Mouse (Mus musculus) neutrophil, adult 5-6 weeks (primary cell): ENCODE results near the gene Pnp2. TPM values are rescaled to one million over a fixed set of nuclear protein-coding genes. Genes with fewer than 3 reads are reported as not detected.
A peak's percentile ranks its signal among the peaks of the same experiment; 100 is the strongest.
"Not testable (repeated sequence)": the region's sequence is repeated elsewhere in the genome, so short reads cannot be mapped to it uniquely, and the experiment has no call there.

Experiments used
- ATAC-seq: fragments of 151-379, 151-347 bp; 2 replicates; pipeline ENCODE4 v1.8.0; 2017; ENCODE audit warnings: mild to moderate bottlenecking, moderate TSS enrichment; ENCODE audit not compliant: insufficient number of reproducible peaks, poor library complexity, low FRiP score, severe bottlenecking; ENCODE audit errors: extremely low read depth
- total RNA-seq: library from RNA; stranded (forward); fragments of 200-1000 nt; gene quantifications from 2 replicates; pipeline ENCODE4 v1.2.3, GENCODE M21; 2017

The Pnp2 gene
- 1.4 TPM in 1 of 2 replicates, not detected in the other for total RNA-seq

DNA sequence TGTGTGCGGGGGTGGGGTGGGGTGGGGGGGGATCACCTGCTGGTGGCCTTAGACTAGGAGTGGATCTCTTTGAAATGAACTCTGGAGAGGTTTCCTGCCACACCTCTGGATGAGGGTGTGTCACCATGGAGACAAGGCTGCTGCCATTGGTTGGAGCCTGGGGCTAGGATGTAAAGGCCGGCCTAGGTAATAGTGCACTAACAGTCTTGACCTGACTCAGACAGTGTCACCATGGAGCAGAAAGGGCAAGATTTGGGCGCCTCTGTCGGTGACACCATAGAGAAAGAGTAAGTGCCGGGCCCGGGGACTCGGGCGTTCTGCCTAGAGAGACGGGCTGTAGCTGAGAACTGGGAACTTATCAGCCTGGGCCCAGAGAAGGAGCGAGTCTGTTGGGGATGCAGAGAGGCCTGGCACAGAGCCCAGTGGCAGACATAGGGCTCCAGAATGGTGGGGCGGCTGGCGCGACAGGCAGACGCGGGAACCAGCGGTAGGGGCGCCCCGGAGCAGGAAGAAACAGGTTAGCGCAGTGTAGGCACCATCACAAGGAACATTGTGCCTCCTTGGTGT, at the start of gene Pnp2:
Gene Pnp2, plus strand, starts transcription at position 51 of the 567 bp plus-strand sequence.
- peak; percentile 86 for ATAC-seq

DNA sequence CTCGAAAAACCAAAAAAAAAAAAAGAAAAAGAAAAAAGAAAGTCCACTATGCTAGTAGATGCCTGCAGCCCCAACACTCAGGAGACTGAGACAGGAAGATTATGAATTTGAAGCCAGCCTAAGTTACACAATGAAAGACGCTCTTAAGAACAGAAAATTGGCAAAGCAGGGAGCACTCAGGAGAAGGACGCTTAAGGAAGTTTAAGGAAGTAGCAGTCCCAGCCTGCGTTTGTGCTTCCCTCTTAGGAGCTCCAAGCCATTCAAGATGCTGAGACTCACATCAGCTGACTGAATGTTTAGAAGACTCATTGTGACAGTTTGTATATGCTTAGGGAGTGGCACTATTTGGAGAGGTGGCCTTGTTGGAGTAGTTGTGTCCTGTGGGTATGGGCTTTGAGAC, 47.7 kb upstream of the Pnp2 start:
- no peak for ATAC-seq

GRCm38 (mm10) chr14:50911356-50911755, 44.4 kb upstream of the Pnp2 start:
- no peak for ATAC-seq

GRCm38 (mm10) chr14:50923437-50923836, 32.4 kb upstream of the Pnp2 start:
- ATAC-seq: not testable (repeated sequence)

DNA sequence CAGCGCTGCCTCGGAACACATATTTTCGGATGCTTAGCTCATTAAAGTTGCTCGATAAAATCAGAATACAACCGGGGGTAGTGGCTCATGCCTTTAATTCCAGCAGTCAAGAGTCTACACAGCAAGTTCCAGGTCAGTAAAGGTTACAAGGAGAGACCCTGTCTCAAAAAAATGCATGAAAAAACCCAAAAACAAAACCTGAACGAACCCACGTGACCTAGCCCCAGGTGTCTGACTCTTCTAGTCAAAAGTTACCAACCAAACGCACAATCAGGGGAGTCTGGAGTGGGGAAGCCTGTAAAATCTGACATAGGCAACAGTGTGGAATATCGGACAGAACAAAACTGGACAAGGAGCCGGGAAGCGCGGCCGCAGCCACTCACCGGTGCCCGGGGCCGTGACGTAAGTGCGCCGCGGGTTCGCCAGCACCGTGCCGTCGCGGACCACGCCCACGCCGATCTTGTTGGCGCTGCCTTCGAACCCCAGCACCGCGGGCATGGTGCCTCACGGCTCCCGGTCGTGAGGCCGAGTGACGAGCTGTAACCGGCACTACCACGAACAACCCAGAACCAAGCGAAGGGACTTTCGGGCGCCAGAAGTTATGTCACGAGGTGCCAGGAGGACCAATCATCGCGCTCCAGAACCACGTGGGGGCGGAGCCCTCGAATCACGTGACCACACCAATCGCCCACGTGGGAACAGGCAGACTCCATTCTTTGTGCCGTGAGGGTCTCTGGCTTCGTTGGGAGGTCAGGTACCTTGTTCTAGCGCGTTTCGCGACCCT, 31.3 kb upstream of the Pnp2 start, which contains the start of the genes Osgep and Apex1:
Gene Osgep, minus strand, starts transcription at position 613 of the 784 bp plus-strand sequence.
Gene Apex1, plus strand, starts transcription at position 688 of the 784 bp plus-strand sequence.
- ATAC-seq: peak; percentile 93

- ATAC-seq: no peak
Observed at GRCm38 (mm10) chr14:50925111-50925920, 30.5 kb upstream of the Pnp2 start.

GRCm38 (mm10) chr14:50927366-50927765, 28.4 kb upstream of the Pnp2 start:
- no peak for ATAC-seq

DNA sequence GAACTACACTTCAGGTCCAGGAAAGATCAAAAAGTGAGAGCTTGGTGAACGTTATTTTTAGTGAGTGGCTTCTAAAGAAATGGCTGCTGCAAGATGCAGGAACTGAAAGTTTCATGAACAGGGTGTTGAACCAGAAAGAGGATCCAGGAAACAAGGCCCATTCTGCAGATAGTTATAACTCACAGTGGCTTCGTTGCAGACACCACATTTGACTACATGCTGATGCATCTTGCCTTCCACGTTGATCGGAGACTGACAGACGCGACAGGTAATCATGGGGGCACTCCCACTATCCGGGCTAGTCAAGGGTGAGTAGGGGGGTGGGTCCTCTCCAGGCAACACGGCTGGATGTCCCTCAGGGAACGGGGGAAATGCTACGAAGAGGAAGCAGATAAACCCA, 25.8 kb upstream of the Pnp2 start:
- ATAC-seq: no peak

DNA sequence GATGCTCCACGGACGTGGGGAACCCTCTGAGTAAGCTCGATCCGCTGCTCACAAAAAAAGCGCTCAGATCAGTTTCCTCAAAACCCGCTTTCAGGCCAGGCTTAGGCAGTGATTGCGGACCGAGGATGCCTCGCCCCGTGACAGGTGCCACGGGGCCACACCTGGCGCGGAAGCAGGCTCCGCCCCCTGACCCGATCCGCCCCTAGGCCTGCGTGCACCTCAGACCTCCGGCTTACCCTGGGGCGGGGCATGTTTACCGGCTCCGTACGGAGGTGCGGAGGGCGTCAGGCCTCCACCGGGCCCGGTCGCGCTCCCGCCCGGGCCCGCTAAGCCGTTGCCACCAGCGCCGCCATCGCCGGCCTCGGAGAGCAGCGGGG, 25.4 kb upstream of the Pnp2 start:
- ATAC-seq: peak; percentile 33

DNA sequence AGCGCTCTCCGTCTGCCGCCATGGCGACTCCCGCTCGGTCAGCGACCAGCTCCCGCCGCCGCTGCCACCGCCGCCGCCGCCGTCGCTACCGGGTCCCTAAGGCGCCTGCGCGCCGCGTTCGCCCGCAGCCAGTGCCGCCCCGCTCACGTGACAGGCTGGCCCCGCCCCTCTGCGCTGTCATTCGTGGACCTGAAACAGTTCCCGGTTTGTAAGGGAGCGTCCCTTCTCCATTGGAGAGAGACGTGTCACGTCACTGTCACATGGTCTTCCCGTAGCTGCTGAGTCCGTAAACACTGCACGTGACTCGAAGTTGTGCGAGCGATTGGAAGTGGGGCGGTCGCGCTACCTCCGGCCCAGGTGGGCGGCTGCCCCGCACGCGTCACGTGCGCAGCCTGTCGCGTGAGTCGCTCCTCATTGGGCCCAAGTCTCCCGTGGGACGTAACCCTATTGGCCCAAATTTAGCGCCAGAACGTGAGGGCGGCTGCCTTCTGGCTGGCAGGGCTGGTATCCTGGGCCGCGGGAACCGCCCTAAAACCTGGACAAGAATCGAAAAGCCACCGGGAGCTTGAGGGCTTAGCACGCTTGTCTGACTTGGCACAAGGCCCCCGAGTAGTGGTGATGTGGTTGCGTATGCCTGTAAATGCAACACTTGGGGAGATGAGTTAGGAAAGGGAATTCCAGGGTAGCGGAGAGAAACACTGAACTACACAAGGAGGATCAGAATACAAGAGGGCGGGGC, 24.9 kb upstream of the Pnp2 start, which contains the start of the genes Pip4p1 and Pnp:
Gene Pip4p1, minus strand, starts transcription at position 103 of the 739 bp plus-strand sequence.
Gene Pnp, plus strand, starts transcription at position 329 of the 739 bp plus-strand sequence.
- ATAC-seq: peak; percentile 94

DNA sequence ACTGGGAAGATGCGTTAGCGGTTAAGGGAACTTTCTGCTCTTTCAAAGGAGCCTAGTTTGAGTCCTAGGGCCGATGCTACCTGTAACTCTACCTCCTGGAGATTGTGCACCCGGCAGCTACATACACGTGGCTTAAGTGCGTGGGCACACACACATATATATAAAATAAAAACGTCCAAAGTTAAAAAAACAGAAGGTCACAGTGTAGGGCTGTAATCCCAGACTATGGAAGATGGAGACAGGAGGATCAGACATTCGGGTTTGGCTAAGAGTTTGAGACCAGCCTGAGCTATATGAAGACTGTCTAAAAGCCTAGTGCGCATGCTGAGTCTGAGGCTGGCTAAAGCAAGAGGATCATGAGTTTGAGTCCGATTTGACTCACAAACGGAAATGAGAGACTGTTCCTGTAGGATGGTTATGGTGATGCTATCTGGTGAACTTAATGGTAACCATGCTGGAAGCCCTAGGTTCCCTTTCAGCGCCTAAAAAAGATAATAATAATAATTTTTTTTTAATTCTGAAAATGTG, 24.2 kb upstream of the Pnp2 start:
- ATAC-seq: no peak

DNA sequence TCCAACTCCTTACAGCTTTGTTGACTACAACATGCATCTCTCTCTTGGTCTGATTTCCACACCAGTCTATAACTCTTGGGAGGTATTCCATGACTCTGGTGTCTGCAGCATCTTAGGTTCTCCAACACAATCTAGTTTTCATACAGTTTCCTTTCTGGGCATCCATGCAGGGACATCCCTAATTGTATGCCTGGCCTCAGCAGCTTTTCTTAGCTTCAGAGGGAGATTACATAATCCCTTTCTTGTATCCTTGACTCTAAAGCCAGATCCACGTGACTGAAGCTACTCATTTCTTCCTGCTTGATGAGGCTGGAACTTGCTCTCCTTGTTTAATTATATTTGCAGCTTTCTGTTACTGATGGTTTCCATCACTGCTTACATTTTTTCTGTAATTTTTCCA, 19.1 kb upstream of the Pnp2 start:
- no peak for ATAC-seq

DNA sequence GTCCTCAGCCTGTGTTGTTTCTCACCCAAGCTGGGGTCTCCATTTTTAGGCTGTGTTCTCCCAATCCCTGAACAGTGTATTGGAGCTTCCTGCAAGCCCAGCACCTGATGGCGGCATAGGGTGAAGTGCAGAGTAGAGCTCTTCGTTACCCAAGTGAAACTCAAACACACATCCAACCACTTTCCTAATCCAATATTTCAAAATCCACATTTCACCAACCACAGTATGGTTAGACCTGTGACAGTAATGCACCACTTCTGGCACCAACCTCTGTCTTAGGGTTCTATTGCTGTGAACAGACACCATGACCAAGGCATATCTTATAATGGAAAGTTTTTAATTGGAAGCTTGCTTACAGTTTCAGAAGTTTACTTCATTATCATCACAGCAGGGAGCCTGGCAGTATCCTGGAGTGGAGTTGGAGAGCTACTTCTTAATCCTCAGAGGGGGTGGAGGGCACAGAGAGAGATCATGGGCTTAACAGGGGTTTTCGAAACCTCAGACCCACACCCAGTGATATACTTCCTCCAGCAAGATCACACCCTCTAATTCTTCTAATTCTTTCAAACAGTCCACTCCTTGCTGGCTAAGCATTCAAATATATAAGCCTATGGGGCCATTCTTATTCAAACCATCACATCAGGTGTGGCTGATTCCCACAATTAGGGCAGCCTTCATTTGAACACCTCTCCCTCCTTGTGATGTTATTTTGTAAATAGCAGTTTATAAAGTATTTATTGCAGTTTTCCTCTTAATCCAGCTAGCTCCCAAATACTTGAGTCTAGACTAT, 17.5 kb upstream of the Pnp2 start:
- ATAC-seq: no peak

GRCm38 (mm10) chr14:50938940-50939339, 16.9 kb upstream of the Pnp2 start:
- ATAC-seq: peak; percentile 76; the same call in 1 of the 2 replicates

GRCm38 (mm10) chr14:50943932-50944667, 11.7 kb upstream of the Pnp2 start, which contains the start of gene Gm49342:
Gm49342 (plus strand) TSS chr14:50944517.
- peak; percentile 97 for ATAC-seq

DNA sequence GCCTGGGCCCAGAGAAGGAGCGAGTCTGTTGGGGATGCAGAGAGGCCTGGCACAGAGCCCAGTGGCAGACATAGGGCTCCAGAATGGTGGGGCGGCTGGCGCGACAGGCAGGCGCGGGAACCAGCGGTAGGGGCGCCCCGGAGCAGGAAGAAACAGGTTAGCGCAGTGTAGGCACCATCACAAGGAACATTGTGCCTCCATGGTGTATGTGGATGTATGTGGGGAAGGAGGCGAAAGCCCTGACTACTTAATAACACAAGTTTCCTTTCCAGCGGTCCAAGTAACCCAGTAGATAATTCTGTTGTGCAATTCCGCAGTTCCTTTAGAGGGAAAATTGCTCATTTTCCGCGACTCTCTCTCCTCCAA, 11.1 kb upstream of the Pnp2 start:
- ATAC-seq: peak; percentile 74

GRCm38 (mm10) chr14:50945081-50945480, 10.7 kb upstream of the Pnp2 start:
- not testable (repeated sequence) for ATAC-seq
